Mouse (Mus musculus) heart, embryonic 15.5 days (tissue): Measurements from ENCODE around the gene Ksr2. TPM values are rescaled to one million over a fixed set of nuclear protein-coding genes. Genes with fewer than 3 reads are reported as not detected.

ENCODE experiments used
- ATAC-seq: fragments of 200-750 bp; cut with Nextera tagmentation; replicated peaks from 2 replicates; pipeline ENCODE4 v1.8.0; 2017; ENCODE audit warnings: low read depth, moderate TSS enrichment; ENCODE audit not compliant: insufficient number of reproducible peaks, insufficient read depth, low FRiP score
- H3K27ac ChIP-seq: fragments of 300-500 bp; sonication (generic); 2 replicates; pipeline ENCODE4 v1.5.1; 2015; ENCODE audit warnings: mild to moderate bottlenecking, inconsistent platforms
- H3K27me3 ChIP-seq: fragments of 300-500 bp; sonication (generic); 2 replicates; pipeline ENCODE4 v1.6.1; 2015; ENCODE audit warnings: inconsistent platforms
- H3K36me3 ChIP-seq: fragments of 300-500 bp; sonication (generic); 2 replicates; pipeline ENCODE4 v1.6.1; 2015; ENCODE audit warnings: mild to moderate bottlenecking, inconsistent platforms
- H3K4me1 ChIP-seq: fragments of 300-500 bp; sonication (generic); replicated peaks from 2 replicates; pipeline ENCODE4 v1.6.1; 2015; ENCODE audit warnings: inconsistent platforms
- H3K4me2 ChIP-seq: fragments of 300-500 bp; sonication (generic); 2 replicates; pipeline ENCODE4 v1.6.1; 2015; ENCODE audit warnings: inconsistent platforms, mild to moderate bottlenecking, moderate library complexity
- H3K4me3 ChIP-seq: fragments of 300-500 bp; sonication (generic); 2 replicates; pipeline ENCODE4 v1.5.1; 2015; ENCODE audit warnings: mild to moderate bottlenecking, inconsistent platforms
- H3K9ac ChIP-seq: fragments of 300-500 bp; sonication (generic); 2 replicates; pipeline ENCODE4 v1.6.1; 2015; ENCODE audit warnings: mild to moderate bottlenecking, inconsistent platforms
- H3K9me3 ChIP-seq: fragments of 300-500 bp; sonication (generic); replicated peaks from 2 replicates; pipeline ENCODE4 v1.6.1; 2016; ENCODE audit warnings: inconsistent platforms
- WGBS: fragments of 180-500 bp; shearing (Covaris S2); methylation state at CpG from one replicate; pipeline ENCODE4 v1.1.7; 2015; ENCODE audit warnings: mixed read lengths; 5-methylcytosine and 5-hydroxymethylcytosine counted together
- polyA plus RNA-seq: library from polyadenylated mRNA; unstranded; fragments of >200 nt; fragmentation: Nextera tagmentation; extraction: Ambion mirVana; gene quantifications from 2 replicates; pipeline ENCODE4 v1.2.1, GENCODE M21; 2015

Ksr2 gene
- polyA plus RNA-seq, 1 experiment from 2014 or later = 0.08 TPM

- no peaks in the 10 kb centered on the region for H3K9me3 ChIP-seq
- H3K9ac ChIP-seq = no peak overlapping the region
- no peak overlapping the region for H3K4me2 ChIP-seq
- H3K27me3 ChIP-seq = no peaks in the 10 kb centered on the region
- H3K36me3 ChIP-seq = no peaks in the 10 kb centered on the region
- ATAC-seq = no peak
- H3K4me3 ChIP-seq = no peak overlapping the region
- no peaks in the 10 kb centered on the region for H3K4me1 ChIP-seq
- 50% methylated on average over 7 of the region's 7 CpGs for WGBS
- no peak overlapping the region for H3K27ac ChIP-seq
These were observed 313.3 kb downstream of the Ksr2 start for GRCm38 (mm10) chr5:117727138-117727537.

- Histone ChIP-seq H3K9me3 (no peaks in the 10 kb centered on the region), H3K4me1 (no peaks in the 10 kb centered on the region), H3K27me3 (no peaks in the 10 kb centered on the region), H3K4me3 (no peak overlapping the region), H3K4me2 (no peak overlapping the region), H3K9ac (no peak overlapping the region), H3K27ac (no peak overlapping the region), H3K36me3 (no peaks in the 10 kb centered on the region)
- 75% methylated on average over 6 of the region's 6 CpGs for WGBS
- no peak for ATAC-seq
These were observed 317.5 kb downstream of the Ksr2 start for GRCm38 (mm10) chr5:117731311-117731710.

- WGBS = 51% methylated on average over 11 of the region's 11 CpGs
- H3K9me3 ChIP-seq = no peaks in the 10 kb centered on the region
- H3K9ac ChIP-seq = no peak overlapping the region
- no peak overlapping the region for H3K27ac ChIP-seq
- H3K4me2 ChIP-seq = no peak overlapping the region
- no peaks in the 10 kb centered on the region for H3K4me1 ChIP-seq
- H3K27me3 ChIP-seq = no peaks in the 10 kb centered on the region
- H3K36me3 ChIP-seq = no peaks in the 10 kb centered on the region
- H3K4me3 ChIP-seq = no peak overlapping the region
- no peak for ATAC-seq
These were observed 330.9 kb downstream of the Ksr2 start for GRCm38 (mm10) chr5:117744654-117745178.

GRCm38 (mm10) chr5:117749353-117749752 lies 335.6 kb downstream of the Ksr2 start:
- WGBS = 40% methylated on average over 5 of the region's 5 CpGs
- Histone ChIP-seq H3K36me3 (no peaks in the 10 kb centered on the region), H3K9ac (no peak overlapping the region), H3K4me3 (no peak overlapping the region), H3K27ac (no peak overlapping the region), H3K4me2 (no peak overlapping the region), H3K4me1 (no peaks in the 10 kb centered on the region), H3K27me3 (no peaks in the 10 kb centered on the region), H3K9me3 (no peaks in the 10 kb centered on the region)
- no peak for ATAC-seq

- ATAC-seq = no peak
- Histone ChIP-seq H3K9ac (no peak overlapping the region), H3K27me3 (no peaks in the 10 kb centered on the region), H3K9me3 (no peaks in the 10 kb centered on the region), H3K36me3 (no peaks in the 10 kb centered on the region), H3K27ac (no peak overlapping the region), H3K4me1 (no peaks in the 10 kb centered on the region), H3K4me3 (no peak overlapping the region), H3K4me2 (no peak overlapping the region)
- 42% methylated on average over 12 of the region's 12 CpGs for WGBS
These were observed 344.1 kb downstream of the Ksr2 start for GRCm38 (mm10) chr5:117757696-117758482.

- H3K4me3 ChIP-seq = no peak overlapping the region
- H3K27ac ChIP-seq = no peak overlapping the region
- 71% methylated on average over 9 of the region's 9 CpGs for WGBS
- no peaks in the 10 kb centered on the region for H3K9me3 ChIP-seq
- no peak overlapping the region for H3K9ac ChIP-seq
- H3K27me3 ChIP-seq = no peaks in the 10 kb centered on the region
- no peaks in the 10 kb centered on the region for H3K36me3 ChIP-seq
- no peaks in the 10 kb centered on the region for H3K4me1 ChIP-seq
- ATAC-seq = no peak
- no peak overlapping the region for H3K4me2 ChIP-seq
These were observed 347.5 kb downstream of the Ksr2 start for GRCm38 (mm10) chr5:117761181-117761832.

GRCm38 (mm10) chr5:117764496-117764895 lies 350.7 kb downstream of the Ksr2 start:
- H3K27me3 ChIP-seq = no peaks in the 10 kb centered on the region
- no peak overlapping the region for H3K4me3 ChIP-seq
- H3K9ac ChIP-seq = no peak overlapping the region
- no peak for ATAC-seq
- no peak overlapping the region for H3K27ac ChIP-seq
- H3K36me3 ChIP-seq = no peaks in the 10 kb centered on the region
- H3K4me1 ChIP-seq = no peaks in the 10 kb centered on the region
- no peak overlapping the region for H3K4me2 ChIP-seq
- no peaks in the 10 kb centered on the region for H3K9me3 ChIP-seq
- 85% methylated on average over 9 of the region's 9 CpGs for WGBS

- H3K4me3 ChIP-seq = no peak overlapping the region
- no peak overlapping the region for H3K4me2 ChIP-seq
- ATAC-seq = no peak
- H3K27ac ChIP-seq = no peak overlapping the region
- no peaks in the 10 kb centered on the region for H3K27me3 ChIP-seq
- H3K36me3 ChIP-seq = no peaks in the 10 kb centered on the region
- no peaks in the 10 kb centered on the region for H3K9me3 ChIP-seq
- no peaks in the 10 kb centered on the region for H3K4me1 ChIP-seq
- WGBS = 49% methylated on average over 11 of the region's 11 CpGs
- H3K9ac ChIP-seq = no peak overlapping the region
These were observed 365.4 kb downstream of the Ksr2 start for GRCm38 (mm10) chr5:117779175-117779574.

GRCm38 (mm10) chr5:117780681-117781080 lies 366.9 kb downstream of the Ksr2 start, which contains the start of gene Nos1:
Nos1 (plus strand) TSS chr5:117781032.
- no peak for ATAC-seq
- Histone ChIP-seq H3K9ac (no peak within 1 kb of the TSS), H3K36me3 (no peaks in the 10 kb centered on the region), H3K27me3 (no peaks in the 10 kb centered on the region), H3K4me1 (no peaks in the 10 kb centered on the region), H3K9me3 (no peaks in the 10 kb centered on the region), H3K4me3 (no peak within 1 kb of the TSS), H3K4me2 (no peak within 1 kb of the TSS), H3K27ac (no peak within 1 kb of the TSS)
- 17% methylated on average over 10 of the region's 10 CpGs for WGBS

GRCm38 (mm10) chr5:117781178-117781577 lies 367.4 kb downstream of the Ksr2 start:
- no peaks in the 10 kb centered on the region for H3K4me1 ChIP-seq
- H3K4me2 ChIP-seq = no peak overlapping the region
- no peak overlapping the region for H3K27ac ChIP-seq
- H3K36me3 ChIP-seq = no peaks in the 10 kb centered on the region
- ATAC-seq = no peak
- no peaks in the 10 kb centered on the region for H3K9me3 ChIP-seq
- WGBS = 64% methylated on average over 6 of the region's 6 CpGs
- no peaks in the 10 kb centered on the region for H3K27me3 ChIP-seq
- H3K9ac ChIP-seq = no peak overlapping the region
- no peak overlapping the region for H3K4me3 ChIP-seq

- Histone ChIP-seq H3K4me3 (no peak overlapping the region), H3K9me3 (no peaks in the 10 kb centered on the region), H3K9ac (no peak overlapping the region), H3K4me1 (no peaks in the 10 kb centered on the region), H3K27me3 (no peaks in the 10 kb centered on the region), H3K27ac (no peak overlapping the region), H3K4me2 (no peak overlapping the region), H3K36me3 (no peaks in the 10 kb centered on the region)
- ATAC-seq = no peak
- 58% methylated on average over 6 of the region's 6 CpGs for WGBS
These were observed 376.3 kb downstream of the Ksr2 start for GRCm38 (mm10) chr5:117790071-117790470.
